Mouse (Mus musculus) thymus, adult 2 months (tissue): ENCODE results near the gene Abcb10.

Experiments
- CTCF ChIP-seq: fragments of 200-500 bp; IDR thresholded peaks from 2 replicates; pipeline ENCODE4 v1.5.1; 2012; ENCODE audit warnings: mild to moderate bottlenecking, control low read depth, low read length, moderate library complexity, borderline replicate concordance; ENCODE audit not compliant: control insufficient read depth, poor library complexity, insufficient read depth; ENCODE audit errors: extremely low read depth
- POLR2A ChIP-seq: fragments of 200-500 bp; IDR thresholded peaks from 2 replicates; pipeline ENCODE4 v1.6.1; 2012; ENCODE audit warnings: mild to moderate bottlenecking, low read length, control low read depth, moderate library complexity; ENCODE audit not compliant: control insufficient read depth, poor library complexity, insufficient read depth; ENCODE audit errors: extremely low read depth

GRCm38 (mm10) chr8:124011580-124011979 lies 28.7 kb upstream of the Abcb10 start:
- TF ChIP-seq CTCF (no peak), POLR2A (no peak)
